Mouse (Mus musculus): ENCODE data around the gene Gm10974.

GRCm38 (mm10) chr7:66406971-66407370, 41.3 kb downstream of the Gm10974 start:
- TF ChIP-seq POLR2A (IDR thresholded peaks at IDR 0.05; ENCODE audit: borderline replicate concordance, extremely low read depth, insufficient read depth, insufficient read length, poor library complexity, severe bottlenecking) (no peak), CTCF (IDR thresholded peaks at IDR 0.05; ENCODE audit: borderline replicate concordance, extremely low read depth, insufficient read depth, insufficient read length) (no peak)

Measured in brain, embryonic 14.5 days (tissue).